Mouse (Mus musculus) urinary bladder, adult 2 months (tissue): Measurements from ENCODE around the gene Xrcc2. TPM values are rescaled to one million over a fixed set of nuclear protein-coding genes. Genes with fewer than 3 reads are reported as not detected.

Experiments used
- DNase-seq: peaks from one replicate; pipeline ENCODE4 v3.0.0; 2022; ENCODE audit warnings: low spot score
- polyA plus RNA-seq: library from polyadenylated mRNA; depleted of rRNA; stranded (reverse); fragments of >200 nt; gene quantifications from 2 replicates; pipeline ENCODE4 v1.2.3, GENCODE M21; 2012; rRNA removed

Xrcc2 gene
- polyA plus RNA-seq, 1 experiment = 4.5 TPM

DNA sequence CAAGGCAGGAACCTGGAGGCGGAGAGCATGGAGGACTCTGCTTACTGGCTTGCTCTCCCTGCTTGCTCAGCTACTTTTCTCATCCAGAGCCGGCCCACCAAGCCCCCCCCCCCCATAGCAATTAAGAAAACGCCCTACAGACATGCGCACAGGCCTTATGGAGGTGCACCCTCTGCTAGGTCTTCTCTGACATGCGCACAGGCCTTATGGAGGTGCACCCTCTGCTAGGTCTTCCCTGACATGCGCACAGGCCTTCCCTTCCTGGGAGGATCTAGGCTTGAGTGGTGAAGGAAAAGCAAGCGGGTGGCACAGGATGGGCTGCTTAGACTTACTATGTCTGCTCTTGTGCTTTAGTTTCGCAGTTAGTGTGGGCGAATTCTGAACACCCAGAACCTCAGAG, 37.3 kb downstream of the Xrcc2 start:
- no peak for DNase-seq

DNA sequence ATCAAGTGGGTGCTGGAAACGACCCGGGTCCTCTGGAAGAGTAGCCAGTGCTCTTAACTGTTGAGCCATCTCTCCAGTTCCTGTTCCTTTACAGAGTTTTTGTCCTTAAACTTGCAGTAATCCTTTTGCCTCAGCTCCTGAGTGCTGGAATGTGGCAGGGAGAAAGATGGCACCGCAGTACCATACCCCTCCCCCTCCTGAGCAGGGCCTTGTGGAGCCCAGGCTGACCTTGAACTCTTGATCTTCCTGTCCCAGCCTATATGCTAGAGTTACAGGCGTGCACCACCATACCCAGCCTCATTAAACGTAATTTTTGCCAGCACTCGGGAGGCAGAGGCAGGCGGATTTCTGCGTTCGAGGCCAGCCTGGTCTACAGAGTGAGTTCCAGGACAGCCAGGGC, 38.9 kb downstream of the Xrcc2 start:
- DNase-seq = no peak

DNA sequence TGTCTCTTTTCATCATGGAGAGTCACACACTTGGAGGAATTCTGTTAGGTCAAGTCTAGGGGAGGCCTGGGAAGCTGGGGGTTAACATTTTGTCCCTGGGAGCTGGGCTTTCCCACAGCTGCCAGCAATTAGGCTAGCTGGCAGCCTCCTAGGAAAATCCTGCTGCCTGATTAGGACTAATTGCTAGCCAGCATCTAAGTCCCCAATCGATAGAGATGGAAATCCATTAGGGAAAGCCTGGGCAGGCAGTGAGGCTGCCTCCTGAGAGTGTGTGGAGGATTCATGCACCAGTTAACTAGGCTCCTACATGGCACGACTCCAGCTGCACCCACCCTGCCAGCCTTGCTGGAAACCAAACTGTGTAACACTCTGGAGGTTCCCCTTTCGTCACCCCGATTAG, 39.5 kb downstream of the Xrcc2 start:
- no peak for DNase-seq

DNA sequence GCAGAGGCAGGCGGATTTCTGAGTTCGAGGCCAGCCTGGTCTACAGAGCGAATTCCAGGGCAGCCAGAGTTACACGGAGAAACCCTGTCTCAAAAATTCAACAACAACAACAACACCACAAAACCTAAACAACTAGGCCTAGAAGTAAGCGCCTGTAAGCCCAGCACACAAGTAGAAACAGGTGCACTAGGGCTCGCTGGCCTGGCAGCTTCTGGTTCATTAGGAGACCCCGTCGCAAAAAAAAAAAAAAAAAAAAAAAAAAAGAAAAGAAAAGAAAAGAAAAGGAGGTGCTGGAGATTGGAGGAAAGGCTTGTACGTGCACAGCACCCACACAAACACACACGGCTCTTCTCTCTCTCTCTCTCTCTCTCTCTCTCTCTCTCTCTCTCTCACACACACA, 40.1 kb downstream of the Xrcc2 start:
- no peak for DNase-seq

DNA sequence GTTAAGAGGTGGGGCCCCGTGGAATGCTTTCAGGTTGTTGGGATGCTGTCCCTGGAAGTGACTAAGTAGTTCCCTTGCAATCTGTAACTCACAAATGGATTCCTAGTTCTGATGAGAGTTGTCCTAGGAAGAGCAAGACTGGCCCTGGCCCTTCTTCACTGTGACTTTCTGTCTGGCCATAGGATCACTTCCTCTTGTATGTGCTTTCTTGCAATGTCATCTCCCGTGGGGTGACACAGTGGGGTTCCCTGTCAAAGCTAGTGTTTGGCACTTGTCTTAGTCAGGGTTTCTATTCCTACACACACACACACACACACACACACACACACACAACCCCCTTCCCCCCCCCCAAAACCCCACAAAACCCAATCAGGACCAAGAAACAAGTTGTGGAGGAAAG, 42.5 kb downstream of the Xrcc2 start:
- no peak for DNase-seq

DNA sequence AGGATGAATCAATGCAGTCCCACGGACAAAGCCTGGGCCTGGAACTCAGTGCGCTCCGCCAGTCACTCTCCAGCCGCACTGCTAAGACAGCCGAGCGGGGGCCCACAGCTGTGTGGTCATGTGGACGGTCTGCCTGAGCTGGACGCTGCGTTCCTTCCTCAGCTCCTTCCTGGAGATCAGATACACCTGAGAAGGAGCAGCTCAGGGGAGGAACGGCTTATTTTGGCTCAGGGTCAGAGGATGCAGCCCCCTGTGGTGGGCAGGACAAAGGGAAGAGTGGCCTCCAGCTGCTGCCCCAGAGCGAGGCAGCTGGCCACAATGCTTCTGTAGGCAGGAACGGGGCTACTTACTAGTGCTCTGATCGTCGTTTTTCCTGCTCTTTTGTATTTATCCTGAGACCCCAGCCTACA, 51.0 kb downstream of the Xrcc2 start:
- DNase-seq = no peak

DNA sequence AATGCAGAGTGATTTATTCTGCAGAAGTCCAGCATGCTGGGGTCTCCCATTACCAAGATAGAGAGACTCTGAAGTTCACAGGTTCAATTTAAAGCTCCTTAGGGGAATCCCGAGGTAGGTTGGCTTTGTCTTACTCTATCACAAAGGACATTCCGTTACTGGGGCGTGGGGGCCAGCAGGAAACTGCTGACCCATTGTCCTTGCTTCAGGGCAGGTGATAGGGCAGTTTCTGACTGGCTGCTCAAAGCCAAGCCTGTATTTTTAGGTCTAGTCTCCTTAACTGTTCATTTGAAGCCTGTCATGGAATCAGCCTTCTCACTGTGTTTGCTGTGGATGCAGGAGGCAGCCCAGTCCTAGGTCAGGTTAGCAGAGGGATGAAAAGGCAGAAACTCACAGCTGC, 52.2 kb downstream of the Xrcc2 start:
- no peak for DNase-seq

DNA sequence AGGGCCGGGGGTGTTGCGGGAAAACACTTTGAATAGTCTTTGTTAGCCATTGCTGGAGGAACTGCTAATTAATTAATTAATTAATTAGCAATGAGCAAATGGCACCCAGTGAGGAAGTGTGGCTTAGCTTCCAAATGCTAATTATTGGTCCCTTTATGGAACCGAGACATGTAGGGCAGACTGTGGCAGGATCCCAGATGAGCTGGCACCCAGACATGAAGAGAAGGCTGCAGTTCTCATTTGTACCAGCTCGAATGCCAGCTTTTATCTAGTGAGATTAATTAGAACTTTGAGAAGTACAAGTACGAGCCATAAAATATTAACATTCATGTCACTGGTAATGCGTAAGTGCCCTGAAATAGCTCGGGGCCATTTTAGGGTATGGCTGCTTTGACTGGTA, 53.2 kb downstream of the Xrcc2 start:
- no peak for DNase-seq

DNA sequence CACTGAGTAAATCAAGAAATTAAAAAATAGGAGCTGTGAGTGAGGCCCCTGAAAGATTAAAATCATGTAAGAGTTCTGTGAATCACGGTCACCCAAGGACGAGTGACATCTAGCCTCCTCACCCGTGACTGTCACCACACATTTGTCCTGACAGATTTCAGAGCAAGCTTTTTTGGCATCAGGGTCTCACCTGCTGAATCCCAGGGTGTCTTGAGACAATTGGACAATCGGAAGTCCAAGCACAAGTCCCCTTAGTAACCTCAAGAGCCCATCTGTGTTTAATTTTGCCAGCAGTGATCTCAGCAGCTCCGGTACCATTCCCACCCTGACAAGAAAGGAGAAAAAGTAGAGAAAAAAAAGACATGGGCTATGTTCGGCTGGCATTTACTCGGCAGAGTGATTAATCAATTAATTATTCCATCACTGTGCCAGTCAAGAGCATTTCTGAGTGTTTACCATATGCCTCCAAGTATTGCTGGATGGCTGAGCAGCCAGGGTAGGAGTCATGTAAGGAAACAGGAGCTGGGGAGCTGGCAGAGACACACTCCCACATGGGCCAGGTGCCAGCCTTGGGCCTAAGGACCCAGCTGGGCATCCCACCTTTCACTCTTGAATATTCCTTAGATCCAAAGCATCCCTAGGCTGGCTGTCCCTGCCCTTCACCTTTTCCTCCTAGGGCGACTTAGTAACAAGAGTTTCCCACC, 59.8 kb downstream of the Xrcc2 start:
- DNase-seq = no peak

DNA sequence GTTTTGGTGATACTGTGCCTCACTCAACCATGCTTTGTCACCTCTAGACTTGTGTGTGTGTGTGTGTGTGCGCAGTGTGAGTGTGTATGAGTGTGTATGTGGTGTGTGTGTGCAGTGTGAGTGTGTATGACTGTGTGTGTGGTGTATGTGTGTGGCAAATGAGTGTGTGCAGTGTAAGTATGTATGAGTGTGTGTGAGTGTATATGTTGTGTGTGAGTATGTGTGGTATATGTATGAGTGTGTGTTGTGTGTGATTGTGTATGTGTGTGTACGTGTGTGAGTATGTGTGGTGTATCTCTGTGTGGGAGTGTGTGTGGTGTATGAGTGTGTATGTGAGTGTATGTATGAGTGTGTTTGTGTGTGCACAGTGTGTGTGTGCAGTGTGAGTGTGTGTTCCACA, 61.1 kb downstream of the Xrcc2 start:
- no peak for DNase-seq

DNA sequence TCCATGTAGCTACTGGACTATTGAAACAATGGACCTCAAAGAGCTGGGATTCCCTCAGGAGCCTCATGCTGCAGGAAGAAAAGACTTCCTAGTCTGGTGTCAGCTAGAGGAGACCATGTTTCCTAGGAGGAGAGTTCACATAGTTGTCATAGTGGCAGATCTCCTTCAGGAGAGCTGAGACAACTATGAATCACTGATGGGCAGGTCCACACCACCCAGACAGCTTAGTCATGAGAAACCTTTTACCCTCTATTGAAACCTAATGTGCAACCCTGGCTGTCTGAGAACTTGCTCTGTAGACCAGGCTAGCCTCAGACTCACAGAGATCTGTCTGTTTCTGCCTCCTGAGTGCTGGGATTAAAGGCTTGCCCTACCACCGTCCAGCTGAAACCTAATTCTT, 62.9 kb downstream of the Xrcc2 start:
- no peak for DNase-seq

Other genes with a start within 250 kb of the Xrcc2 start
- gene Kmt2c, start 207.0 kb downstream of the Xrcc2 start, polyA plus RNA-seq = 32.9 and 35.1 TPM in 2 replicates
- gene Cct8l1, start 189.8 kb downstream of the Xrcc2 start, polyA plus RNA-seq = 0.14 TPM in 1 of 2 replicates, not detected in the other
- 12.1 and 13.2 TPM in 2 replicates for gene Actr3b, start 54.2 kb upstream of the Xrcc2 start, polyA plus RNA-seq
- not detected in 2 replicates for gene Gm21663, start 236.6 kb upstream of the Xrcc2 start, polyA plus RNA-seq
- gene Gm21671, start 248.6 kb upstream of the Xrcc2 start, polyA plus RNA-seq = 0.07 and 0.10 TPM in 2 replicates